Mouse (Mus musculus) c-Kit-positive CD71-positive TER-119-negative erythroid progenitor cells, embryonic 14.5 days (primary cell): Measurements from ENCODE around the gene Ociad1.
A peak's percentile ranks its signal among the peaks of the same experiment; 100 is the strongest.

Experiments
- DNase-seq: peaks from one replicate; pipeline ENCODE4 v3.0.0-alpha.2; 2013; ENCODE audit warnings: low read depth

Ociad1 gene

DNA sequence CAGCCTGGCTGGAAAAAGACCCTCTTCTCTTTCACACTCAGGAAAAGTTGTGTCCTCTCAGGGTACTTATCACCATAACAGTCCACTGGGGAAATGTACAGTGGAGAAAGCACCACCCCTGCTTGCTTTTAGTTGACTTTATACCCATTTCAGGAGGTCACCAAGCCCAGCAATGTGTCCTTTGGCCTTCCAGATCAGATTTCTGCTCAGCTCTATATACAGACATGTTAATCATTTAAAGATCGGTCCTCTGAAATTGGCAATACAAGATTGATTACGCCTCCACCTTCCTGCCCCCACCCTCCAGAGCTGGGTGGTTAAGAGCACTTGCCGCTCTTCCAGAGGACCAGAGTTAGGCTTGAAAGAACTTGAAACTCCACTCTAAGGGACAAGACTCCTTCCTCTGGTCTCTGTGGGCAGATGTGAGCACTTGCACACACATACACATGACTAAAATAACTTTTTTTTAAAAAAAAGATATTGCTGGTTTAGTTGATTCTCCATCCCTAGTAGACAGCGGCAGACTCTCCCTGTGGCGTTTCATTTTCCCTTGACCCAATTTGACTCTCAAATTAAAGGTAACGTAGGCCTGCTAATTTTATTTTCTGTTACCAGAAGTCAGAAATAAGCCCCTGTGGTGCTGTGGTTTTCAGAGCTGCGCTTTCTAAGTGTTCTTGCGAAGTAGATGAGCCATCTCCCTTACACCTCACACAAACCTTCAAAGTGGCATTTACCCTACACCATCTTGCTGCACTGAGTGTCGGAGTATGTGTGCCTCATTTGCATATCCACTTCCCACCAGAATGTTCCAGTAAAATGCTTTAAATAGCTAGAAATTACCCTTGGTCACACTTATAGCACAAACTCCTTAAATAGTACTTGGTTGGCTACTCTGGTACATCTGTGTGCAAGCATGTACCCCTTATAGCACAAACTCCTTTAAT lies 47.5 kb downstream of the Ociad1 start:
- no peak for DNase-seq

DNA sequence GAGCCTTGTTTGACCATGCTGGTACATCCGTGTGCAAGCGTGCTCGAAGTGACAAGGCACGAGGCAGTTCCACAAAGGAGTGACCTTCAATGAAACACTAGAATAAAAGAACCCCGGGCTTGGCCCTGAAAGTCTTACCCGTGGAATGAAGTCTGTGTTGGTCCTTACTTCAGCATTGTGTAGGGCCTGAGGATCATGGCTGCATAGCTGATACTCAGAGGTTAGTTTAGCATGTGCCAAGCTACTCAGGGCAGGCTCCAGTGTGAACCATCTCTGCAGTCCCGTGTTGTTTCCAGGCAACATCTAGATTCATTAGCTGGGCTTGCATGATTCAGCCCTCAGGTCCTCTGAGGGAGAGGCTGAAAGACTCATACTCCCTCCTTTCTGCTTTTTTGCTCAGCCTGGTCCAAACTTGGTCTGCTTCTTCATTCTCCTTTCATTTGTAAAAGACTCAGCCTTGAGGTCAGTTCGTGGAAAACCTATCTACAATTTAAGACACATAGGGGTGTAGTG lies 48.2 kb downstream of the Ociad1 start, which contains the start of gene Ociad2:
Ociad2 (minus strand) TSS at position 306 of the 513 bp plus-strand sequence.
- no peak for DNase-seq

GRCm38 (mm10) chr5:73342701-73343355 lies 50.2 kb downstream of the Ociad1 start:
- DNase-seq: no peak

DNA sequence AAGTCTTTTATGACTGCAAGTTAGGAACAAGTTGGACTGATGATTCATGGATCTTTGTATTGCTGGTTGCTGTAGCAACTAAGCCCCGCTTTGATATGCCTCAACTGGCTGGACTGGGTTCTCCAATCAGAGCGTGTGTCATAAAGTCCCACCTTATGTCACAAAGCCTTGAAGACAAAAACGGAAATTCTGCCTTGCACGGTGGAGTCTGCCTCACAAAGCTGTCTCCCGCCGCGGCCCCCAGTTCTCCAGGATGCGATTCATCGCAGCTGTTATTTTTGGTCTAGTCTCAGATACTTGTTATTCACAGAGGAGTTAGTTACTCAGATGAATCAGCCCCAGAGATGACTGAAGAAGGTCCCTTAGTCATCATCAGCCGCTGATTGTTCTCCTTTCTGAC lies 51.7 kb downstream of the Ociad1 start:
- no peak for DNase-seq

GRCm38 (mm10) chr5:73345254-73345653 lies 52.7 kb downstream of the Ociad1 start:
- no peak for DNase-seq

DNA sequence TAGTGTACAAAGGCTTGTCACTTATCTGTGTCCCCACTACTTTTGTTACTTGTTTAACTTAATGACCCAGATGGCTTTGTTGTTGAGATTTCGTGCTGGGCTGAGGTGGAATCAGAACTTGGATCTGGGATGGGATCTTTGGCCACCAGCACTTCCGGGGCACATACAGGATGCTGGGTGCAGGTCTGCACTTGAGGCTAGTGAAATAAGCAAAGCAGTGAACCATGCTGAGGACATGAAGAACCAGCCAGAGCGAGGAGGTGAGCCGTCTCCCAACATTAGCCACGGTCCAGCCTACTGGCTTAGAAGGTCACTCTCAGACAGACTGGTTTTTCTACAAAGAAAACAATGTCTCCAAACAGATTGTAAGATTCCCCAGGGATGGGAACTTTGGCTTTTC lies 56.9 kb downstream of the Ociad1 start:
- DNase-seq: no peak

DNA sequence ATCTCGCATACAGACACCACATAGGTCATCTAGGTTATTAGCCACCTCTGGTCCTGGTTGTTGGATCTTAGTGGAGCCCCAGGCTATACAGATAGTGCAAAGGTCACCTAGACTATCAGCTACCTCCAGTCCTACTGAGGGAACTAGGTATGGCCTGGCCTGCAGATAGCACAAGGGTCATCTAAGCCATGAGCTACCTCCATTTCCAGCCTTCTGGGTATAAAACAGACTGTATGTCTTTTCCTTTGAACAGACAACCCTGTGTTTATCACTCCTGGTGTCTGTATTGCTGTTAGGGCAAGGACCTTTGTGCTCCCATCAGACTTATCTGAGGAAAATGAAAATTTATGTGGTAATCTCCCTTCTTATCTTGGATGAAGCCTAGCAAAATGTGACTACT lies 59.2 kb downstream of the Ociad1 start:
- DNase-seq: no peak

DNA sequence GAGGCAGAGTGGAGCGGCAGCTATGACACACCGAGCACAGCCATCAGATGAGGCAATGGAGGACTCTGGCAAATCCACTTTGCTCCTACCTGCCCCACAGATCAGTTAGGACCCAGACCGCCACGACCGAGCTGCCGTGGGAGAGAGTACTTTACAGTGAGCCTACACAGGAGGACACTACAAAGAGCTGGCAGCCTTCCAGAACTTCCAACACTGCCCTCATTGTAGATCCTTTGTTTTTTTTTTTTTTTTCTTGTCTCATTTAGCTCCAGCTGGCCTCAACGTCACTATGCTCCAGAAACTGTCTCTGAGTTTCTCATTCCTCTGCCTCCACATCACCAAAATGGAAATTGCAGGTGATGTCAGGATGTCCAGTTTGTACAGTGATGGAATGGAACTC lies 60.9 kb downstream of the Ociad1 start:
- DNase-seq: no peak

DNA sequence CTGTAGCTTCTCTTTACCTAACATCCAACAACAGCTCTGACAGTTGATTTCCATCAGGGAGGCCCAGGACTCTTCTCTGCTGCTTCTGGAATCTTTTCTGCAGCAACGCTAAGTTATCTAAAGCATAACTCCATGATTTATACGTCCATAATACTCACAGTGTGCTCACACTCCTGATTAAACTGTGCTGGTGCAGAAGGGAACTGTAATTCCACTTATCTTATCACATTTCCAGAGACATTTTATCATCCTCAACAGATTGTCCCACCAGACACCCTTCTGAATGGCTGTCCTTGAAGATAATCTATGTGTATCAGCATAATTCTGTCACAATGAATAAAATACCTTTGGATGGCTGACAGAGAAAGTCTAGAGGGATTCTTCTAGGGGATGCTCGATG lies 61.4 kb downstream of the Ociad1 start:
- no peak for DNase-seq

DNA sequence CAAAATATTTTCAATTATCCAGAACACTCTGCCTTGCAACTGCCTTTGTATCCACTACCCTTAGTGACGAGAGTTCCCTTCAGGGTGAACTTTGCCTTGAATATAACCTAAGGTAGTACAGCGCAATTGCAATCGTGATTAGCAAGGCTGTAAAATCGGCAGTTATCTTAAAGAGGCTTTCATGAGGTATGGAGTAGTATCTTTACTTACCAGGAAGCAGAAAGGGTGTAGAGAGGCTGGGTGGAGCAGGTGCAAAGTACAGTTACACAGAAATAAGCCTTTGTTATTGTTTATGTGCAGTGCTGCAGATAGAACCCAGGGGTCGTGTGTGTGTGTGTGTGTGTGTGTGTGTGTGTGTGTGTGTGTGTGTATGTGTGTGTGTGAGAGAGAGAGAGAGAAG lies 62.8 kb downstream of the Ociad1 start:
- DNase-seq: peak; percentile 57

GRCm38 (mm10) chr5:73359134-73359751 lies 66.7 kb downstream of the Ociad1 start:
- DNase-seq: no peak

GRCm38 (mm10) chr5:73359752-73360141 lies 67.2 kb downstream of the Ociad1 start:
- DNase-seq: no peak

DNA sequence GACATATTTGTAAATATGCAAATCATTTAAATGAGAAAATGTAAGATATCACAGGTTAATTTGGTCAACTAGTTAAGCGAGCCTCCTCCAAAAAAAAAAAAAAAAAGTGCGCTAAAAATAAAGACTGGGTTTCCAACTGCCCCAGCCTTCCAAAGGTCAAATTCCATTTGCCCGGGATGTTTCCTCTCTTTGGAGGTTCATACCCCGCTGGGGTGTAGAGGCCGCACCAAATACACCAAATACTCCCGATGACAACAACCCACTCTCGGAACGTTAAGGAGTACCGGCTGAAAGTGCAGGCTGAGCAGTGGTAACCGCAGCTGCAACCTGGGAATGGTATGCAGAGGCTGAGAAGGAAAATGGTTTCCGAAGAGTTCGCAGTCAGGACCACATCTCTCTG lies 67.7 kb downstream of the Ociad1 start:
- no peak for DNase-seq

- no peak for DNase-seq
Observed at GRCm38 (mm10) chr5:73362338-73362737, 69.8 kb downstream of the Ociad1 start.

GRCm38 (mm10) chr5:73362791-73363190 lies 70.2 kb downstream of the Ociad1 start:
- no peak for DNase-seq
